Mouse (Mus musculus): ENCODE measurements around the gene P3h4. TPM values are rescaled to one million over a fixed set of nuclear protein-coding genes. Genes with fewer than 3 reads are reported as not detected.

Gene P3h4
- polyA plus RNA-seq, 1 experiment = 85.8 TPM

- no peak for TF ChIP-seq CTCF (IDR thresholded peaks at IDR 0.05; ENCODE audit: borderline replicate concordance, insufficient read depth, low read length)
- no peak for TF ChIP-seq POLR2A (IDR thresholded peaks at IDR 0.05; ENCODE audit: low read depth, low read length)
- H3K4me1 ChIP-seq (ENCODE audit: control insufficient read depth, insufficient read depth, low read length) = no peaks in the 10 kb centered on the region
- no peak overlapping the region for H3K4me3 ChIP-seq (ENCODE audit: insufficient read depth, low read length)
- H3K27ac ChIP-seq (ENCODE audit: insufficient read depth, low read length) = no peak overlapping the region
Measured at GRCm38 (mm10) chr11:100400842-100401241, 13.8 kb downstream of the P3h4 start.

GRCm38 (mm10) chr11:100399727-100400538, 14.7 kb downstream of the P3h4 start:
- H3K4me1 ChIP-seq (ENCODE audit: control insufficient read depth, insufficient read depth, low read length) = peaks cover 2% of the 10 kb centered on the region; the same call in 1 of the 2 replicates
- H3K4me3 ChIP-seq (ENCODE audit: insufficient read depth, low read length) = no peak overlapping the region
- no peak overlapping the region for H3K27ac ChIP-seq (ENCODE audit: insufficient read depth, low read length)
- TF ChIP-seq CTCF (IDR thresholded peaks at IDR 0.05; ENCODE audit: borderline replicate concordance, insufficient read depth, low read length) (no peak), POLR2A (IDR thresholded peaks at IDR 0.05; ENCODE audit: low read depth, low read length) (no peak)

GRCm38 (mm10) chr11:100399320-100399719, 15.3 kb downstream of the P3h4 start:
- Histone ChIP-seq H3K27ac (ENCODE audit: insufficient read depth, low read length) (no peak overlapping the region), H3K4me1 (ENCODE audit: control insufficient read depth, insufficient read depth, low read length) (peaks cover 5% of the 10 kb centered on the region; the same call in 1 of the 2 replicates), H3K4me3 (ENCODE audit: insufficient read depth, low read length) (no peak overlapping the region)
- TF ChIP-seq CTCF (IDR thresholded peaks at IDR 0.05; ENCODE audit: borderline replicate concordance, insufficient read depth, low read length) (no peak), POLR2A (IDR thresholded peaks at IDR 0.05; ENCODE audit: low read depth, low read length) (no peak)

GRCm38 (mm10) chr11:100398517-100398916, 16.1 kb downstream of the P3h4 start:
- H3K27ac ChIP-seq (ENCODE audit: insufficient read depth, low read length) = no peak overlapping the region
- TF ChIP-seq POLR2A (IDR thresholded peaks at IDR 0.05; ENCODE audit: low read depth, low read length) = no peak
- no peak for TF ChIP-seq CTCF (IDR thresholded peaks at IDR 0.05; ENCODE audit: borderline replicate concordance, insufficient read depth, low read length)
- peaks cover 9% of the 10 kb centered on the region; the same call in 1 of the 2 replicates for H3K4me1 ChIP-seq (ENCODE audit: control insufficient read depth, insufficient read depth, low read length)
- H3K4me3 ChIP-seq (ENCODE audit: insufficient read depth, low read length) = no peak overlapping the region

GRCm38 (mm10) chr11:100397600-100398389, 16.8 kb downstream of the P3h4 start, which contains the start of gene Jup:
Gene Jup, minus strand, starts transcription at chr11:100397763.
- TF ChIP-seq CTCF (IDR thresholded peaks at IDR 0.05; ENCODE audit: borderline replicate concordance, insufficient read depth, low read length) (no peak), POLR2A (IDR thresholded peaks at IDR 0.05; ENCODE audit: low read depth, low read length) (peak; percentile 97)
- Histone ChIP-seq H3K4me1 (ENCODE audit: control insufficient read depth, insufficient read depth, low read length) (peaks cover 9% of the 10 kb centered on the region; the same call in 1 of the 2 replicates), H3K4me3 (ENCODE audit: insufficient read depth, low read length) (peak within 1 kb of the TSS; percentile 89), H3K27ac (ENCODE audit: insufficient read depth, low read length) (peak within 1 kb of the TSS; percentile 60)

- TF ChIP-seq CTCF (IDR thresholded peaks at IDR 0.05; ENCODE audit: borderline replicate concordance, insufficient read depth, low read length) = no peak
- no peak for TF ChIP-seq POLR2A (IDR thresholded peaks at IDR 0.05; ENCODE audit: low read depth, low read length)
Measured at GRCm38 (mm10) chr11:100396886-100397599, 17.6 kb downstream of the P3h4 start.

GRCm38 (mm10) chr11:100395861-100396631, 18.6 kb downstream of the P3h4 start:
- Histone ChIP-seq H3K4me3 (ENCODE audit: insufficient read depth, low read length) (peak overlapping the region; percentile 89), H3K27ac (ENCODE audit: insufficient read depth, low read length) (peak overlapping the region; percentile 60), H3K4me1 (ENCODE audit: control insufficient read depth, insufficient read depth, low read length) (peaks cover 9% of the 10 kb centered on the region; the same call in 1 of the 2 replicates)
- TF ChIP-seq POLR2A (IDR thresholded peaks at IDR 0.05; ENCODE audit: low read depth, low read length) (no peak), CTCF (IDR thresholded peaks at IDR 0.05; ENCODE audit: borderline replicate concordance, insufficient read depth, low read length) (no peak)

More at GRCm38 (mm10) chr11:100396886-100397599, 17.6 kb downstream of the P3h4 start:
- Histone ChIP-seq H3K4me3 (ENCODE audit: insufficient read depth, low read length) (peak overlapping the region; percentile 89), H3K4me1 (ENCODE audit: control insufficient read depth, insufficient read depth, low read length) (peaks cover 9% of the 10 kb centered on the region; the same call in 1 of the 2 replicates), H3K27ac (ENCODE audit: insufficient read depth, low read length) (peak overlapping the region; percentile 60)

- peaks cover 9% of the 10 kb centered on the region; the same call in 1 of the 2 replicates for H3K4me1 ChIP-seq (ENCODE audit: control insufficient read depth, insufficient read depth, low read length)
Measured at GRCm38 (mm10) chr11:100395200-100395599, 19.4 kb downstream of the P3h4 start.

More at GRCm38 (mm10) chr11:100395200-100395599, 19.4 kb downstream of the P3h4 start:
- H3K4me3 ChIP-seq (ENCODE audit: insufficient read depth, low read length) = no peak overlapping the region
- no peak for TF ChIP-seq CTCF (IDR thresholded peaks at IDR 0.05; ENCODE audit: borderline replicate concordance, insufficient read depth, low read length)
- no peak for TF ChIP-seq POLR2A (IDR thresholded peaks at IDR 0.05; ENCODE audit: low read depth, low read length)
- peak overlapping the region; percentile 4; the same call in 1 of the 2 replicates for H3K27ac ChIP-seq (ENCODE audit: insufficient read depth, low read length)
